Mouse (Mus musculus): Measurements from ENCODE around the gene Irf2bpl. TPM values are rescaled to one million over a fixed set of nuclear protein-coding genes. Genes with fewer than 3 reads are reported as not detected.

Irf2bpl gene
- polyA plus RNA-seq, 1 experiment = 50.0 TPM

GRCm38 (mm10) chr12:86870996-86871395 lies 13.6 kb downstream of the Irf2bpl start:
- Histone ChIP-seq H3K4me1 (ENCODE audit: control insufficient read depth, insufficient read depth, low read length) (peaks cover 15% of the 10 kb centered on the region), H3K4me3 (replicated peaks; ENCODE audit: extremely low read depth, low read depth, low read length) (no peak overlapping the region)
- no peak for DNase-seq
- TF ChIP-seq CTCF (IDR thresholded peaks at IDR 0.05; ENCODE audit: insufficient read depth, low read length) (no peak), POLR2A (IDR thresholded peaks at IDR 0.05; ENCODE audit: borderline replicate concordance, extremely low read depth, low read depth, low read length) (no peak)
- 97% methylated on average over 3 of the region's 3 CpGs for WGBS

GRCm38 (mm10) chr12:86869761-86870160 lies 14.8 kb downstream of the Irf2bpl start:
- no peak overlapping the region for H3K4me3 ChIP-seq (replicated peaks; ENCODE audit: extremely low read depth, low read depth, low read length)
- no peak for DNase-seq
- no peak for TF ChIP-seq POLR2A (IDR thresholded peaks at IDR 0.05; ENCODE audit: borderline replicate concordance, extremely low read depth, low read depth, low read length)
- TF ChIP-seq CTCF (IDR thresholded peaks at IDR 0.05; ENCODE audit: insufficient read depth, low read length) = no peak
- WGBS = 86% methylated on average over 6 of the region's 6 CpGs
- H3K4me1 ChIP-seq (ENCODE audit: control insufficient read depth, insufficient read depth, low read length) = peaks cover 15% of the 10 kb centered on the region

- 26% methylated on average over 14 of the region's 14 CpGs for WGBS
- Histone ChIP-seq H3K4me3 (replicated peaks; ENCODE audit: extremely low read depth, low read depth, low read length) (no peak overlapping the region), H3K4me1 (ENCODE audit: control insufficient read depth, insufficient read depth, low read length) (peaks cover 13% of the 10 kb centered on the region)
- peak; percentile 63 for DNase-seq
- TF ChIP-seq CTCF (IDR thresholded peaks at IDR 0.05; ENCODE audit: insufficient read depth, low read length) (no peak), POLR2A (IDR thresholded peaks at IDR 0.05; ENCODE audit: borderline replicate concordance, extremely low read depth, low read depth, low read length) (peak; percentile 45; the same call in 1 of the 2 replicates)
Measured at GRCm38 (mm10) chr12:86867271-86868223, 17.1 kb downstream of the Irf2bpl start.

- peaks cover 12% of the 10 kb centered on the region for H3K4me1 ChIP-seq (ENCODE audit: control insufficient read depth, insufficient read depth, low read length)
- WGBS = 77% methylated on average over 5 of the region's 5 CpGs
- no peak for TF ChIP-seq CTCF (IDR thresholded peaks at IDR 0.05; ENCODE audit: insufficient read depth, low read length)
- TF ChIP-seq POLR2A (IDR thresholded peaks at IDR 0.05; ENCODE audit: borderline replicate concordance, extremely low read depth, low read depth, low read length) = no peak
- H3K4me3 ChIP-seq (replicated peaks; ENCODE audit: extremely low read depth, low read depth, low read length) = no peak overlapping the region
- DNase-seq = no peak
Measured at GRCm38 (mm10) chr12:86864316-86865020, 20.1 kb downstream of the Irf2bpl start.

- TF ChIP-seq CTCF (IDR thresholded peaks at IDR 0.05; ENCODE audit: insufficient read depth, low read length) = no peak
- no peak for TF ChIP-seq POLR2A (IDR thresholded peaks at IDR 0.05; ENCODE audit: borderline replicate concordance, extremely low read depth, low read depth, low read length)
- DNase-seq = no peak
- no peak overlapping the region for H3K4me3 ChIP-seq (replicated peaks; ENCODE audit: extremely low read depth, low read depth, low read length)
- WGBS = 28% methylated on average over 10 of the region's 10 CpGs
- peaks cover 13% of the 10 kb centered on the region for H3K4me1 ChIP-seq (ENCODE audit: control insufficient read depth, insufficient read depth, low read length)
Measured at GRCm38 (mm10) chr12:86859924-86860790, 24.4 kb downstream of the Irf2bpl start.

GRCm38 (mm10) chr12:86858983-86859872 lies 25.4 kb downstream of the Irf2bpl start:
- no peak for TF ChIP-seq POLR2A (IDR thresholded peaks at IDR 0.05; ENCODE audit: borderline replicate concordance, extremely low read depth, low read depth, low read length)
- H3K4me1 ChIP-seq (ENCODE audit: control insufficient read depth, insufficient read depth, low read length) = peaks cover 13% of the 10 kb centered on the region
- peak; percentile 34 for DNase-seq
- H3K4me3 ChIP-seq (replicated peaks; ENCODE audit: extremely low read depth, low read depth, low read length) = no peak overlapping the region
- WGBS = 67% methylated on average over 6 of the region's 6 CpGs

GRCm38 (mm10) chr12:86858498-86858897 lies 26.1 kb downstream of the Irf2bpl start:
- DNase-seq = no peak
- WGBS = 84% methylated on average over 4 of the region's 4 CpGs
- TF ChIP-seq POLR2A (IDR thresholded peaks at IDR 0.05; ENCODE audit: borderline replicate concordance, extremely low read depth, low read depth, low read length) (no peak), CTCF (IDR thresholded peaks at IDR 0.05; ENCODE audit: insufficient read depth, low read length) (no peak)
- Histone ChIP-seq H3K4me3 (replicated peaks; ENCODE audit: extremely low read depth, low read depth, low read length) (no peak overlapping the region), H3K4me1 (ENCODE audit: control insufficient read depth, insufficient read depth, low read length) (peaks cover 13% of the 10 kb centered on the region)

GRCm38 (mm10) chr12:86857290-86857689 lies 27.3 kb downstream of the Irf2bpl start:
- WGBS = 70% methylated on average over 8 of the region's 8 CpGs
- Histone ChIP-seq H3K4me3 (replicated peaks; ENCODE audit: extremely low read depth, low read depth, low read length) (no peak overlapping the region), H3K4me1 (ENCODE audit: control insufficient read depth, insufficient read depth, low read length) (peaks cover 13% of the 10 kb centered on the region)
- no peak for TF ChIP-seq CTCF (IDR thresholded peaks at IDR 0.05; ENCODE audit: insufficient read depth, low read length)
- no peak for TF ChIP-seq POLR2A (IDR thresholded peaks at IDR 0.05; ENCODE audit: borderline replicate concordance, extremely low read depth, low read depth, low read length)
- no peak for DNase-seq

All from lung, adult 2 months (tissue).